Mouse (Mus musculus): ENCODE data around the gene Kif20b.

DNA sequence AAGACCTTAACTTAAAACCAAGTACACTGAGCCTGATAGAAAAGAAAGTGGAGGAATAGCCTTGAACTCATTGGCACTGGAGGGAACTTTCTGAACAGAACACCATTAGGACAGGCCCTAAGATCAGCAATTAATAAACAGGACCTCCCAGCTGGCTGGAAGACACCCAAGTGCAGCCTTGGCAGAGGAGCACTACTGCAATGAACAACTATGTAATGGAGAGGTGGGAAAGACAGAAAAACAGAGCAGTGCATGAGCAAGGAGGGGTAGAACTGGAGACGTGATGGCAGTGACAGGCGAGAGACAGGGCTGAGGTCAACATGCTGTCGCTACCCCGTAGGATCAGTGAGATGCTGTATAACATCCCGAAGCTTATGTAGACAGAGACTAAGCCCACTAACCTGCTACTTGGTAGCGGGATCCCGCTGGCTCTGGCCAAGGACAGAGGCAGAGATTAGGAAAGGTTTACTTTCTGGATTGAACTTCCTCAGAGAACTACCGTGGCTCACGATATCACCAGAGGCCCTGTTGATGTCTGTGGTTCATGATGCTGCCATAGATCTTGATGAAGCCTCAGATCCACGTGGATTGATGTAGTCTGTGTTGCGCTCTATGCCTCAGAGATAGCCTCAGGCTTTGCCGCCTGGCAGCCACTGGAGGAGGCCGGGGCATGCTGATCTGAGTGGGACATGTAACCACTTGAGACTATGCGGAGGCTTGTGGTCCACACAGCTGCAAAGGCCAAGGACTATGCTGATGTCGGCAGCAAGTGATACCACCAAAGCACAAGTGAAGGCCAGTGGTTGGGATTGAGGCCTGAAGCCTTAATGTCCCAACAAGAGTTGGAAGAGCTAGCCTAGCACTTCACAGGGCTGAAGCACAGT is 24.8 kb upstream of the Kif20b start:
- TF ChIP-seq CTCF (IDR thresholded peaks at IDR 0.05; ENCODE audit: borderline replicate concordance, insufficient read depth, low read depth, low read length) (no peak), POLR2A (IDR thresholded peaks at IDR 0.05; ENCODE audit: borderline replicate concordance, insufficient read depth, low read length) (no peak)
